Mouse (Mus musculus) liver, embryonic 12.5 days (tissue): ENCODE results near the gene St3gal3. TPM values are rescaled to one million over a fixed set of nuclear protein-coding genes. Genes with fewer than 3 reads are reported as not detected.

Experiments used
- ATAC-seq: fragments of 200-750 bp; cut with Nextera tagmentation; 2 replicates; pipeline ENCODE4 v1.8.0; 2017; ENCODE audit warnings: moderate number of reproducible peaks, mild to moderate bottlenecking, moderate library complexity
- H3K27ac ChIP-seq: fragments of 300-500 bp; sonication (generic); 2 replicates; pipeline ENCODE4 v1.5.1; 2016; ENCODE audit warnings: mild to moderate bottlenecking
- H3K27me3 ChIP-seq: fragments of 300-500 bp; sonication (generic); replicated peaks from 2 replicates; pipeline ENCODE4 v1.6.1; 2016; ENCODE audit warnings: mild to moderate bottlenecking, moderate library complexity
- H3K36me3 ChIP-seq: fragments of 300-500 bp; sonication (generic); 2 replicates; pipeline ENCODE4 v1.6.1; 2016; ENCODE audit warnings: mild to moderate bottlenecking, moderate library complexity
- H3K4me1 ChIP-seq: fragments of 300-500 bp; sonication (generic); 2 replicates; pipeline ENCODE4 v1.6.1; 2016
- H3K4me2 ChIP-seq: fragments of 300-500 bp; sonication (generic); 2 replicates; pipeline ENCODE4 v1.6.1; 2016; ENCODE audit warnings: mild to moderate bottlenecking, moderate library complexity
- H3K4me3 ChIP-seq: fragments of 300-500 bp; sonication (generic); 2 replicates; pipeline ENCODE4 v1.5.1; 2016; ENCODE audit warnings: mild to moderate bottlenecking, moderate library complexity
- H3K9ac ChIP-seq: fragments of 300-500 bp; sonication (generic); 2 replicates; pipeline ENCODE4 v1.6.1; 2016; ENCODE audit warnings: mild to moderate bottlenecking, moderate library complexity
- H3K9me3 ChIP-seq: fragments of 300-500 bp; sonication (generic); replicated peaks from 2 replicates; pipeline ENCODE4 v1.6.1; 2016; ENCODE audit warnings: mild to moderate bottlenecking, moderate library complexity
- WGBS: fragments of 180-500 bp; shearing (Covaris S2); methylation state at CpG from one replicate; pipeline ENCODE4 v1.1.7; 2016; ENCODE audit not compliant: insufficient replicate concordance; 5-methylcytosine and 5-hydroxymethylcytosine counted together
- polyA plus RNA-seq: library from polyadenylated mRNA; unstranded; fragments of >200 nt; fragmentation: Nextera tagmentation; extraction: Ambion mirVana; gene quantifications from 2 replicates; pipeline ENCODE4 v1.2.1, GENCODE M21; 2016

Gene St3gal3
- polyA plus RNA-seq, 1 experiment from 2014 or later = 2.9 TPM

DNA sequence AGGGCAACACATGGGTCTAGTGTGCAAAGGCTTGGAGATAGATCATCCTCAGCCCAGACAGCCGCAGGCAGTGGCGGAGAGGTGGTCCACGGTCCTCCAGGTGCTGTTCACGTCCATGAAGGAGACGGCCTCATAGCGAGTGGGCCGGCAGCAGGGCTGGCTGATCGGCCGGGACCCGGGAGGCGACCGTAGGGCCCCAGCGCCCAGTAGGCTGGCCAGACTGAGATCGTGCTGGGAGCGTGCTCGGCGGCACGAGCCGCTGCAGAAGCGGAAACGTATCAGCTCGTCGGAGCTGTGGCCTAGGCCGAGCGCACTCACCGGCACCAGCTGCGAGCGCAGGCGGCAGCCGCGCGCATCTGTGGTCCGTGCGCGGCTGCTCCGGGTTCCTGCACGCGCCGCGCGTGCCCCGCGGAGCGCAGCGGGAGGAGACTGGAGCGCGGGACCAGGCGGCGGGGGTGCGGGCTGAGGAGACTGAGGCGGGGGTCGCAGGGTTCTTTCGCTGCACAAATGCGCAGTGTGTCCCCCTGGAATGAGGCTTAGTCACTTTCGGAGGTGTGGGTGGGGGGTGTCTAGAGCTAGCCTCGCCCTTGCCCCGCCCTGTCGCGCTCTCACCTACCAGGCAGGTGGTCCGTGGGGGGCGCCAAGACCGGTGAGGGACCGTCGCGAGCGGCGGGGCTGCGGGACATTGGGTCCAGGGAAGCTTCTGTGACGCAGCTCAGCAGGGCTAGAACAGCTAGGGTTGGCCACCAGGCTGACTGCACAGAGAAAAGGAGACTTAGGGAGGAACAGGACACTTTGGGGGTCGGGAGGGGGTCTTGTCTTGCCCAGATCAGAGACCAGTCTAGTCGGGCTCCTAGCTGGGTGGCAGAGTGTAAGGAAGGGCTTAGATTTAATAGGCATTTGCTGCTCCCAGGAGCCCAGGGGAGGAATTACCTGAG lies 207.9 kb downstream of the St3gal3 start:
- 0 out of 2 replicates have a peak, but pooled peaks cover 6% of the 10 kb centered on the region for H3K36me3 ChIP-seq
- ATAC-seq = no peak
- 2% methylated on average over 71 of the region's 71 CpGs for WGBS
- no peak overlapping the region for H3K27ac ChIP-seq
- peak overlapping the region; percentile 78 for H3K4me2 ChIP-seq
- peak overlapping the region; percentile 52 for H3K9ac ChIP-seq
- H3K4me1 ChIP-seq = peaks cover 56% of the 10 kb centered on the region
- no peaks in the 10 kb centered on the region; the same call in 1 of the 2 replicates for H3K9me3 ChIP-seq
- peaks cover 98% of the 10 kb centered on the region for H3K27me3 ChIP-seq
- peak overlapping the region; percentile 57 for H3K4me3 ChIP-seq

GRCm38 (mm10) chr4:117924916-117925315 lies 209.8 kb downstream of the St3gal3 start:
- H3K9me3 ChIP-seq = no peaks in the 10 kb centered on the region
- no peak overlapping the region for H3K4me3 ChIP-seq
- H3K36me3 ChIP-seq = 0 out of 2 replicates have a peak, but pooled peaks cover 6% of the 10 kb centered on the region
- WGBS = 25% methylated on average over 6 of the region's 6 CpGs
- H3K27me3 ChIP-seq = peaks cover 84% of the 10 kb centered on the region
- no peak for ATAC-seq
- H3K27ac ChIP-seq = no peak overlapping the region
- H3K4me1 ChIP-seq = peaks cover 51% of the 10 kb centered on the region
- H3K9ac ChIP-seq = no peak overlapping the region
- no peak overlapping the region for H3K4me2 ChIP-seq

GRCm38 (mm10) chr4:117923450-117923849 lies 211.3 kb downstream of the St3gal3 start:
- Histone ChIP-seq H3K9ac (no peak overlapping the region), H3K27ac (no peak overlapping the region), H3K36me3 (0 out of 2 replicates have a peak, but pooled peaks cover 6% of the 10 kb centered on the region), H3K9me3 (no peaks in the 10 kb centered on the region), H3K4me2 (no peak overlapping the region), H3K4me1 (peaks cover 42% of the 10 kb centered on the region), H3K27me3 (peaks cover 71% of the 10 kb centered on the region), H3K4me3 (no peak overlapping the region)
- 59% methylated on average over 2 of the region's 2 CpGs for WGBS
- no peak for ATAC-seq

DNA sequence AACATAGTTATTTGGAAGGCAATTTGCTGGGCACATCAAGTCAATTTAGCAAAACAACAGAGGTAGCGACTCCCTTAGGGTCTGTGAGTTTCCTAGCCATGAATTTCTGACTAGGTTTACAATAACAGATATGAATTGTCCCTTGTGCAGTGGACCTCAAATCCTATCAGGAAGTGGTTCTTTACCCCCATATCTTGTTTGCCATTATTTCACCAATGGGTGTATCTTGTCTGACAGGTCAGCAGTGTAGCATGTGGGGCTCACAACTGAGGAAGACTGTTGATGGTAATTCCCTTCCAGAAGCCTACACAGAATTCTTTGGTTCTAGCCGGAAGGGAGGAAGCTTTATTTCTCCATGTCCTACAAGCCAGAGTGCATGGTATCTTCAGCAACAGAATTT lies 213.4 kb downstream of the St3gal3 start:
- Histone ChIP-seq H3K27ac (no peak overlapping the region), H3K9ac (no peak overlapping the region), H3K4me3 (no peak overlapping the region), H3K36me3 (0 out of 2 replicates have a peak, but pooled peaks cover 3% of the 10 kb centered on the region), H3K4me1 (peaks cover 42% of the 10 kb centered on the region), H3K27me3 (peaks cover 50% of the 10 kb centered on the region), H3K9me3 (no peaks in the 10 kb centered on the region), H3K4me2 (no peak overlapping the region)
- ATAC-seq = no peak
- WGBS = 75% methylated on average over 2 of the region's 2 CpGs

GRCm38 (mm10) chr4:117918762-117919161 lies 216.0 kb downstream of the St3gal3 start:
- Histone ChIP-seq H3K27me3 (peaks cover 24% of the 10 kb centered on the region), H3K9ac (no peak overlapping the region), H3K9me3 (no peaks in the 10 kb centered on the region), H3K36me3 (no peaks in the 10 kb centered on the region), H3K4me2 (no peak overlapping the region), H3K27ac (no peak overlapping the region), H3K4me1 (peaks cover 47% of the 10 kb centered on the region), H3K4me3 (no peak overlapping the region)
- WGBS = 50% methylated on average over 5 of the region's 5 CpGs
- ATAC-seq = no peak

DNA sequence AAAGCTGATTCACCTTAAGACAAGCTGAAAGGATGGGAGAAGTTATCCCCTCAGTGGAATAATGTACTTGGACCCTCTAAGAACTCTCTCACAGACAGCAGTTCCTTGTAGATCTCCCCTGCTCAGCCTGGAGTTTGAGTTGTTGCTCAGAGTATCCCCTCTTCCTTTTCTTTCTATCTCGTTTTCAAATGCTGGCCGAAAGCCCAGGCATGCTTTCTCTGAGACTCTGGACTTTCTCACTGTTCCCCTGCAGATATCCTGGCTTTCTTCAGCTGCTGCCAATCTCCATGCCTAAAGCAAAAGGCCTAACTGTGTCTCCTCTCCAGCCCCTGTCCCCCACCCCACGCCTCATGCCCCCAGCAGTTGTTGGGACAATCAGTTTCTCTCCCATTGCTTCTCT lies 216.5 kb downstream of the St3gal3 start:
- Histone ChIP-seq H3K9ac (no peak overlapping the region), H3K27ac (peak overlapping the region; percentile 49; the same call in 1 of the 2 replicates), H3K4me1 (peaks cover 47% of the 10 kb centered on the region), H3K4me2 (no peak overlapping the region), H3K4me3 (no peak overlapping the region), H3K27me3 (peaks cover 19% of the 10 kb centered on the region), H3K9me3 (no peaks in the 10 kb centered on the region), H3K36me3 (no peaks in the 10 kb centered on the region)
- no peak for ATAC-seq
- 65% methylated on average over 3 of the region's 3 CpGs for WGBS

- Histone ChIP-seq H3K9ac (no peak overlapping the region), H3K4me1 (peaks cover 51% of the 10 kb centered on the region), H3K36me3 (no peaks in the 10 kb centered on the region), H3K4me2 (no peak overlapping the region), H3K4me3 (no peak overlapping the region), H3K27me3 (peaks cover 15% of the 10 kb centered on the region), H3K9me3 (no peaks in the 10 kb centered on the region), H3K27ac (peak overlapping the region; percentile 49; the same call in 1 of the 2 replicates)
- WGBS = 70% methylated on average over 4 of the region's 4 CpGs
- ATAC-seq = no peak
These were observed 216.9 kb downstream of the St3gal3 start for GRCm38 (mm10) chr4:117917847-117918246.

DNA sequence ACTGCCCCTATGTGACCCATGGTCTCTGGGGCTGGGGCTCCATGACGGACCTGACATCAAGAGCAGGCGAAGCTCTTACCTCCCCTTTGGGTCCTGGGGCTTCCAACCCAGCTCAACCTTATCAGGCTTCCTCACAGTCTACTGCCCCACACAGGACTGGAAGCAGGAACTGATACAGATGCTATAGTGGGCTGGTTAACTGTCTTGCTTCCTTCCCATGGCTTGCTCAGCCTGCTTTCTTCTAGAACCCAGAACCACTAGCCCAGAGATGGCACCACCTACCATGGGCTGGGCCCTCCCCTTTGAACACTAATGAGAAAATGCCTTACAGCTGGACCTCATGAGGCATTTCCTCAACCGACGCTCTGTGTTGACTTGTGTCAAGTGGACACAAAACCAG lies 217.3 kb downstream of the St3gal3 start:
- Histone ChIP-seq H3K4me3 (no peak overlapping the region), H3K9ac (peak overlapping the region; percentile 2; the same call in 1 of the 2 replicates), H3K27me3 (peaks cover 10% of the 10 kb centered on the region), H3K4me1 (peaks cover 55% of the 10 kb centered on the region), H3K27ac (0 out of 2 replicates have a peak overlapping the region, but pooled peaks have one; percentile 23), H3K36me3 (peaks cover 3% of the 10 kb centered on the region), H3K4me2 (peak overlapping the region; percentile 4; the same call in 1 of the 2 replicates), H3K9me3 (no peaks in the 10 kb centered on the region)
- no peak for ATAC-seq
- WGBS = 41% methylated on average over 4 of the region's 4 CpGs

- H3K36me3 ChIP-seq = peaks cover 13% of the 10 kb centered on the region
- peak overlapping the region; percentile 88 for H3K9ac ChIP-seq
- peak overlapping the region; percentile 73 for H3K4me3 ChIP-seq
- no peak for ATAC-seq
- peak overlapping the region; percentile 78 for H3K27ac ChIP-seq
- 31% methylated on average over 5 of the region's 5 CpGs for WGBS
- H3K4me1 ChIP-seq = peaks cover 64% of the 10 kb centered on the region
- H3K27me3 ChIP-seq = peaks cover under 1% of the 10 kb centered on the region; the same call in 1 of the 2 replicates
- H3K9me3 ChIP-seq = no peaks in the 10 kb centered on the region
- H3K4me2 ChIP-seq = peak overlapping the region; percentile 84
These were observed 218.3 kb downstream of the St3gal3 start for GRCm38 (mm10) chr4:117916386-117916785.

GRCm38 (mm10) chr4:117915489-117916105 lies 219.1 kb downstream of the St3gal3 start:
- Histone ChIP-seq H3K36me3 (peaks cover 21% of the 10 kb centered on the region), H3K4me2 (peak overlapping the region; percentile 84), H3K4me3 (peak overlapping the region; percentile 73), H3K27me3 (no peaks in the 10 kb centered on the region), H3K4me1 (peaks cover 66% of the 10 kb centered on the region), H3K9ac (peak overlapping the region; percentile 88), H3K27ac (peak overlapping the region; percentile 78), H3K9me3 (no peaks in the 10 kb centered on the region)
- 2% methylated on average over 19 of the region's 19 CpGs for WGBS
- no peak for ATAC-seq

DNA sequence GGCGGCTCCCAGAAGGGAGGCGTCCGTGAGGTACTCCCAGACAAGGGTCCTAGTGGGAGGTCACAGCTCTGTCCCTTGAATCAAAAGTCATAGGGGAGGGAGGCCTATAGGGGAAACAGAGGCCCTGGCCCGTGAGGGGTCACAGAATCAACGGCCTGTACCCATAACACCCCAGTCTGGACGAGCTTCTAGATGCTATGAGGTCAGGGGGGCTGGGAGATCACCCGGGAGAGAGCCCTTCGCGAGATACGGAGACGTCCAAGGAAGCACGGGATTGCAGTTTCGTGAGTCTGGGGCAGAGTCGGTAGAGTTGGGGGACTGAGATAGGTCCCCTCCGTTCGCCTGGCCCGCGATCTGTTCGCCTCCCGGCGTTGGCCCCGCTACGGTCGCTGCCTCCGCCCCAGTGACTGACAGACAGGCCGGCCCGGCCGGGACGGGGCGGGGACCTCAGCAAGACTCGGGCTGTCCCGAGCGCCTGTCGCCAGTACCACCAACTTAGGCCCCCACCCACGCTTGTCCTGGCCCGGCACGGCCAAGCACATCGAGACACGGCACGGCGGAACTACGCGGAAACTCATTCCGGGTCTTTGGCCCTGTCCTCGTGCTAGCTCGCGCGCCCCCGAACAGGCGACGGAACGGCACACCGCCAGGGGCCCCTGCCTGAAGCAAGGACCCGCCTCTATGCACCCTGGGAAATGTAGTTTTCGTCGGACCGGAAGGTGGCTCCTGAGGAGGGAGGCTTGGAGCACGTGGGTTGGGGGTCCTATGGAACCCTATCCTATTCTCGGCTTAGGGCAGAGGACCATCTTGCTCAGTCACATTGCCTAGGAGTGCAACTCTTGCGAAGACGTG lies 219.9 kb downstream of the St3gal3 start, which contains the start of gene Ipo13:
Gene Ipo13, minus strand, starts transcription at position 409 of the 852 bp plus-strand sequence.
- under 1% methylated on average over 61 of the region's 61 CpGs for WGBS
- peaks cover 73% of the 10 kb centered on the region for H3K4me1 ChIP-seq
- peak within 1 kb of the TSS; percentile 73 for H3K4me3 ChIP-seq

More for the DNA sequence above, 219.9 kb downstream of the St3gal3 start, which contains the start of gene Ipo13:
- Histone ChIP-seq H3K9me3 (no peaks in the 10 kb centered on the region), H3K4me2 (peak within 1 kb of the TSS; percentile 84), H3K27me3 (no peaks in the 10 kb centered on the region), H3K27ac (peak within 1 kb of the TSS; percentile 81), H3K9ac (peak within 1 kb of the TSS; percentile 88), H3K36me3 (peaks cover 29% of the 10 kb centered on the region)
- peak; percentile 92 for ATAC-seq
